Mouse (Mus musculus) brain, embryonic 14.5 days (tissue): ENCODE measurements around the gene Nedd9.

Source experiments
- CTCF ChIP-seq: fragments of 200-500 bp; IDR thresholded peaks from 2 replicates; pipeline ENCODE4 v1.5.1; 2012; ENCODE audit warnings: inconsistent platforms, mild to moderate bottlenecking, moderate library complexity, borderline replicate concordance; ENCODE audit not compliant: insufficient read depth, insufficient read length; ENCODE audit errors: extremely low read depth
- POLR2A ChIP-seq: fragments of 200-500 bp; IDR thresholded peaks from 2 replicates; pipeline ENCODE4 v1.6.1; 2012; ENCODE audit warnings: mild to moderate bottlenecking, inconsistent platforms, borderline replicate concordance; ENCODE audit not compliant: poor library complexity, insufficient read depth, insufficient read length, severe bottlenecking; ENCODE audit errors: extremely low read depth

- TF ChIP-seq POLR2A = no peak
- TF ChIP-seq CTCF = no peak
Observed at GRCm38 (mm10) chr13:41491522-41491921, 4.4 kb upstream of the Nedd9 start.
